Mouse (Mus musculus): Measurements from ENCODE around the gene Ncapg. TPM values are rescaled to one million over a fixed set of nuclear protein-coding genes. Genes with fewer than 3 reads are reported as not detected.

The Ncapg gene
- total RNA-seq, 2 experiments from 2014 or later, result 57.7 to 69.3 TPM

DNA sequence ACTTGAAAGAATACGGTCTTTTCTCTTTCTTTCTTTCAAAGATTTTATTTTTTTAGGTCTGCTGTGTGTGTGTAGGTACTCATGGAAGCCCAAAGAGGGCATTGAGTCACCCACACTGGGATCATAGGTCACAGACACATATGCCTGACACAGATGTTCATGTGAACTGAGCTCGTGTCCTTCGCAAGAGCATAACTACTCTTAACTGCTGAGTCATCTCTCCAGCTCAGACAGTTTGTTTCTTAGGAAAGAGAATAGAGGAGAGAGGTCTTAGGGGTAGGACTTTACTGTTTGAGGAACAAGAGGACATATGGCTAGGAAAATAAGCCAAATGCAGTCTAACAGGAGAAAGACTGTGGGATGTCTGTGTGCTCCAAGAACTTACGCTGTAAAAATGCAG is 19.4 kb downstream of the Ncapg start:
- ATAC-seq (replicated peaks; ENCODE audit: low FRiP score, low TSS enrichment, poor library complexity, severe bottlenecking), result no peak

DNA sequence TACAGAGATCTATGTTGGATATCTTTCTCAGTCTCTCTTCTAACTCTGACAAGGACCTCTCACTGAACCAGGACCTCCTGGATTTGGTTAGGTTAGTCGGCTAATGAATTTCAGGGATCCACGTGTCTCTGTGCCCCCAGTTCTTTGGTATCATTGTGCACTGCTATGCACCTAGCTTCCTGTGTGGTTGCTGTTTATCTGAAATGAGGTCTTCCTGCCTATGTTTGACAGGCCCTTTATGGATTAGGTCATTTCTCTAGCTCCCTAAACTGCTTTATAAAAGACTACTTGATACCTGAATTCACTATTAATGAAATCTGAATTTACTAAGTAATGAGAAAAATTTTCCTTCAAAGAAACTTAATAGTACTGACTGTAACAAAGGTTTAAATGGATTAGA is 21.1 kb downstream of the Ncapg start:
- ATAC-seq (replicated peaks; ENCODE audit: low FRiP score, low TSS enrichment, poor library complexity, severe bottlenecking), result peak; percentile 57; the same call in 1 of the 2 replicates

DNA sequence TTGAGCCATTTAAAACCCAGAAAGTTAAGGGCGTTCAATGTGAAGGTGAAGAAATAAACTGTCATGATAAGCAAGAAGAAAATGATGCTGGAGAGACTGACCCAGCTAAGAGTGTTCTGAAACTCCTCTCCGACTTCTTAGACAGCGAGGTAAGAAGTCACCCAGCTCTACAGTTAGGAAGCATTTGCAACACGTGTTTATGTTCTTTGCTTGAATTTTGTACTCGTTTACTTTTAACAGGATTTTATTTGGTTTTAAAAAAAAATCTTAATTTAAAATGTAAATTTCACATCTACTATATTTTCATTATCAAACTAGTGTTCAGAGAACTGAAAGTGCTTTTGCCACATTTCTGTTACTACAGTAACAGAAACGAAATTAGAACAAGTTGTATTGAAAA is 22.0 kb downstream of the Ncapg start:
- ATAC-seq (replicated peaks; ENCODE audit: low FRiP score, low TSS enrichment, poor library complexity, severe bottlenecking), result no peak

DNA sequence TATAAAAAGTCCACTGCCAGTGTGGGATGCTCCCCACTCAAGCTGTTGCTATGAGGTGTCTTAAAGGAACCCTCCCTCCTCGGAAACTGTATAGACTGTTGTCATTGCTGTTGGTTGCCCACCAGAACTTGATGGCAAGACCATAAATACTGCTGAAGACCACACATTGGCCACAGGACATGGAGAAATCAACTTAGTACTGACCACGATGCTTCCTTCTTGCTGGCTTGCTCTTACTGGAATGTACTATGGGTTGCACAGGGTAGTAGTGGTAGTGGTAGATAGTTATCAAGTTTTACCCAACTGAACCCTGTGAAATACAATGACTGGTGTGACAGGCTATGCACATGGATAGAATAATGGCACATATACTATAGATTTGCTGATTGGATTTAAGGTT is 37.1 kb downstream of the Ncapg start:
- ATAC-seq (replicated peaks; ENCODE audit: low FRiP score, low TSS enrichment, poor library complexity, severe bottlenecking), result no peak

DNA sequence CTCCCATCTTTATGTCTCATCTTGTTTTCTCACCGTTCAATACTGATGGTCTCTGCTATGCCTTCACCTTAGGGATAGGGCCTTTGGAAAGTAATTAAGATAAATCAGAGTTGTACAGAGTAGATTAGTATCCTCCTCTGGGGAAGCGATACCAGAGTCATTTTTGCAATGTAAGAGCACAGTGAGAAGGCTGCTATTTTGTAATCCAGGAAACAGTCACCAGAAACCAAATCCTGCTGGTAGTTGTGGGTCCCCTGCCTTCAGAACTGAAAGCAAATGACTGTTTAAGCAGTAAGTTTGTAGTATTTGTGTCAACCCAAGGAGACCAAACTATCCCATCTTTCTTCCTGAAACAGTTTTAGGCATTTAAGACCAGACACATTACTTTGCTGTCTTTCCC is 39.9 kb downstream of the Ncapg start:
- ATAC-seq (replicated peaks; ENCODE audit: low FRiP score, low TSS enrichment, poor library complexity, severe bottlenecking), result no peak

DNA sequence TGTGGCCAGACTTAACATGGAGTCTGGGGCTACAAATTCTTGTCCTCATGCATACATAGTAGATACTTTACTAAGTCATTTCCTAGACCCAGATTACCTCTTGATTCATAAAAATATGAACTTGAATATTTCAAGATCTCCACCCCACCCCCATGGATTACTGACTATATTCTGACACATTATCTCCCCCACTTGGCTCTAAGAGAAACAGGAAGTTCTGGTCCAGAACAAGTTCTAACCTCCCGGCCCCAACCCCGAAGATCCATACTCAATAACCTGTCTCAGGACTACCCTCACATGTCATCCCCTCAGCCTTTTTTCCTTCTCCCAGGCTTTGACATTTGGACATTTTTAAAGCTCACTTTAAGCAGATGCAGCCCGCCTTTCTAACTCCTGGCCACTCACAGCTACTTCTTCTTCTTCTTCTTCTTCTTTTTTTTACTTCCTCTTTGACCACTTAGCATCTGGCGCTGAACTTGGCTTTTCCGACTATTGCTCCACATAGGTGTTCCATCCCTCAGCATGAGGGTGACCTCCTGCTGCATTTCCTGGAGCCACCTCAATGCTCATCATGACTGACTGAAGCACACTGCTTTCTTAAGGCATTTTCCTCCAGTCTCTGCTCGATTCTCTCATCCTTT is 49.2 kb downstream of the Ncapg start:
- no peak for ATAC-seq (replicated peaks; ENCODE audit: low FRiP score, low TSS enrichment, poor library complexity, severe bottlenecking)

DNA sequence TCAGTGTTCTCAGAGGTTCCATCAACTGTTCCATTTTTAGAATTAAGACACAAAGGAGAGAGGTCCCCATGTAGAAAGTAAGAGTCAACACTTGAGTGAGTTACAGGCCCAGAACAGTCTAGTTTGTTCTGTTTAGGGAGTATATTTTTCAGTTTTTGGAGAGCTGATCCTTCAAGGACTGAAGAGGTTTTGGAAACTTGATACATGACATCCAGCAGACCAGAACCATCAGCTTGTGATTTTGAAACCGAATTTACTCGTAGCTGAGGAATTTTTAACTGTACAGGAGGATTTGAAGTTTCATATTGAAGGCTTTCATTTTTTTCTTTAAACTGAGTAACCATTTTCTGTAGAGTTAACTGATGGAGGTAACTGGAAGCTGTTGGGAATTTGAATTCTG is 64.0 kb downstream of the Ncapg start:
- no peak for ATAC-seq (replicated peaks; ENCODE audit: low FRiP score, low TSS enrichment, poor library complexity, severe bottlenecking)

DNA sequence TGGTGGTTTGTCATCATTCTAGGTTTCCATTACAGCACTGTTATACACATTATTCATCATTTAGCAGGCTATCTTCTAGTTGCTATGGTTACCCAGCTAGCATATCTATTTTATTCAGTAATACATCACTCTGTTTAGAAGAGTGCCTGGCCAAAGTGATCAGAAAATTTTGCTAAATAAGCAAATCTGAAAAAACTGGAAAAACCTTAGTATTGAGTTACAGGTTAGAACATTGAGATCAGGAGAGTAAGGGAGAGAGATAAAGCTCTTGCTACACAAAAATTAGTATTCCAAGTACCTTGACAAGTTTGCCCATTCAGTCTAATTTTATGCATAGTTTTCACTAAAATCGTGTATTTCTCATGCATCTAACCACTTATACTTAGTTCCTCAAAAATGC is 68.2 kb downstream of the Ncapg start:
- no peak for ATAC-seq (replicated peaks; ENCODE audit: low FRiP score, low TSS enrichment, poor library complexity, severe bottlenecking)

Other genes starting within 250 kb of the Ncapg start
- 143 and 172 TPM in 2 replicates for gene Qdpr, start 219.7 kb upstream of the Ncapg start, total RNA-seq (2014; fragmentation: Nextera tagmentation)
- 46.2 and 80.7 TPM in 2 replicates for gene Qdpr, start 219.7 kb upstream of the Ncapg start, total RNA-seq (2017)
- not detected in 2 replicates for gene Clrn2, start 216.2 kb upstream of the Ncapg start, total RNA-seq (2014; fragmentation: Nextera tagmentation)
- gene Clrn2, start 216.2 kb upstream of the Ncapg start, total RNA-seq (2017), result not detected in 2 replicates
- gene Lap3, start 176.5 kb upstream of the Ncapg start, total RNA-seq (2014; fragmentation: Nextera tagmentation), result 59.9 and 74.0 TPM in 2 replicates
- gene Lap3, start 176.5 kb upstream of the Ncapg start, total RNA-seq (2017), result 98.6 and 103 TPM in 2 replicates
- 72.6 and 96.1 TPM in 2 replicates for gene Med28, start 149.7 kb upstream of the Ncapg start, total RNA-seq (2014; fragmentation: Nextera tagmentation)
- 24.0 and 37.2 TPM in 2 replicates for gene Med28, start 149.7 kb upstream of the Ncapg start, total RNA-seq (2017)
- not detected in 2 replicates for gene Fam184b, start 30.3 kb upstream of the Ncapg start, total RNA-seq (2014; fragmentation: Nextera tagmentation)
- not detected in 2 replicates for gene Fam184b, start 30.3 kb upstream of the Ncapg start, total RNA-seq (2017)
- gene Lcorl, start 187.7 kb downstream of the Ncapg start, total RNA-seq (2014; fragmentation: Nextera tagmentation), result 17.4 and 28.8 TPM in 2 replicates
- gene Lcorl, start 187.7 kb downstream of the Ncapg start, total RNA-seq (2017), result 21.3 and 26.9 TPM in 2 replicates